Mouse (Mus musculus): ENCODE measurements around the gene Myod1. TPM values are rescaled to one million over a fixed set of nuclear protein-coding genes. Genes with fewer than 3 reads are reported as not detected.

Myod1 gene
- polyA plus RNA-seq, 2 experiments = 0.02 TPM; not detected in 1

GRCm38 (mm10) chr7:46353216-46353615 lies 23.1 kb upstream of the Myod1 start:
- Histone ChIP-seq H3K27me3 (ENCODE audit: control insufficient read depth, insufficient read depth, low read length) (peaks cover 10% of the 10 kb centered on the region), H3K4me2 (ENCODE audit: low read depth) (no peak overlapping the region), H3K27ac (no peak overlapping the region), H3K4me1 (replicated peaks; ENCODE audit: control insufficient read depth in 2 of 2, insufficient read depth in 2 of 2, low read length in 1 of 2) (no peaks in the 10 kb centered on the region), H3K4me3 (ENCODE audit: insufficient read depth in 1 of 2, low read depth in 2 of 2, low read length in 2 of 2) (no peak overlapping the region), H3K36me3 (replicated peaks; ENCODE audit: control insufficient read depth, insufficient read depth, low read depth) (no peaks in the 10 kb centered on the region), H3K9me3 (ENCODE audit: control insufficient read depth, low read length) (no peaks in the 10 kb centered on the region), H3K9ac (replicated peaks) (no peak overlapping the region)
- 46% methylated on average over 8 of the region's 8 CpGs for WGBS (ENCODE audit: insufficient replicate concordance)
- DNase-seq (ENCODE audit: low read depth in 3 of 3, low spot score in 3 of 3) (no peak), ATAC-seq (ENCODE audit: insufficient read depth) (no peak)
- TF ChIP-seq CTCF (IDR thresholded peaks at IDR 0.05; ENCODE audit: low read depth) (no peak), EP300 (IDR thresholded peaks at IDR 0.05; ENCODE audit: low read depth) (no peak)

DNA sequence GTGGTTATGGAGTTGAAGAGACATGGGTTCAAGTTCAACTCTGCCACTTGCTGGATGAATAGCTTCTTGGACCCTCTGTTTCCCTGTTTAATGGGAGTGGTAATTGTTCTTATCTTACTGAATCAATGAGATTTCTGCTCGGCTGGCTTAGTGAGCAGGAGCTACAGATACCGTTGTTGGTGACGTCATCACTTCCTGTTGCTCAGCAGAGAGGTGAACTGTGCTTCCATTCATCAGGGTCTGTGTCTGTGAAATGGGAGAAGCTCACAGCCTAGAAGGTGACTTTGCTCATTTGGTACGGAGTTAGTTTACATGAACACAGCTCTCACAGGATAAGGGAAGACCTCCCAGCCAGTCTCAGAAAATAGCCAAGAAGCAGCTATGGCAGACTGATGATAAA lies 22.4 kb upstream of the Myod1 start:
- no peak for ATAC-seq (ENCODE audit: insufficient read depth)
- Histone ChIP-seq H3K9ac (replicated peaks) (no peak overlapping the region), H3K4me3 (ENCODE audit: insufficient read depth in 1 of 2, low read depth in 2 of 2, low read length in 2 of 2) (no peak overlapping the region), H3K36me3 (replicated peaks; ENCODE audit: control insufficient read depth, insufficient read depth, low read depth) (no peaks in the 10 kb centered on the region), H3K27ac (no peak overlapping the region), H3K4me2 (ENCODE audit: low read depth) (no peak overlapping the region), H3K4me1 (replicated peaks; ENCODE audit: control insufficient read depth in 2 of 2, insufficient read depth in 2 of 2, low read length in 1 of 2) (no peaks in the 10 kb centered on the region), H3K27me3 (ENCODE audit: control insufficient read depth, insufficient read depth, low read length) (peaks cover 5% of the 10 kb centered on the region), H3K9me3 (ENCODE audit: control insufficient read depth, low read length) (no peaks in the 10 kb centered on the region)
- TF ChIP-seq CTCF (IDR thresholded peaks at IDR 0.05; ENCODE audit: low read depth) (no peak), EP300 (IDR thresholded peaks at IDR 0.05; ENCODE audit: low read depth) (no peak)
- 24% methylated on average over 4 of the region's 4 CpGs for WGBS (ENCODE audit: insufficient replicate concordance)
- no peak for DNase-seq (ENCODE audit: low read depth in 3 of 3, low spot score in 3 of 3)

DNA sequence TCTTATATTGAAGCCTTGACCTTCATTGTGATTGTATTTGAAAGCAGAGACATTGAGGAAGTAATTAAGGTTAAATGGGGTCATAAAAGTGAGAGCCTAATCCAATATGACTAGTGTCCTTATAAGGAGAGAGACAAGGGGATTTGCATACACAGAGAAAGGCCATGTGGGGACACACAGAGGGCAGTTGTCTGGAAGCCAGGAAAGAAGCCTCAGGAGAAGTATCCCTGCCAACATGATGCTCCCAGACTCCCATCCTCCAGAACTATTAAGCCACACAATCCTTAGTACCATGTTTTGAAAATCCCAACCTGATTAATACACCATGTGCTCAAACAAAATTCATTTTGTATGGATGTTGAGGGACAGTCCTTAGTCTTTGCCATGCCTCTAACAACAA lies 14.5 kb upstream of the Myod1 start:
- Histone ChIP-seq H3K9me3 (ENCODE audit: control insufficient read depth, low read length) (no peaks in the 10 kb centered on the region), H3K27me3 (ENCODE audit: control insufficient read depth, insufficient read depth, low read length) (no peaks in the 10 kb centered on the region), H3K4me3 (ENCODE audit: insufficient read depth in 1 of 2, low read depth in 2 of 2, low read length in 2 of 2) (no peak overlapping the region), H3K4me2 (ENCODE audit: low read depth) (no peak overlapping the region), H3K9ac (replicated peaks) (no peak overlapping the region), H3K36me3 (replicated peaks; ENCODE audit: control insufficient read depth, insufficient read depth, low read depth) (no peaks in the 10 kb centered on the region), H3K4me1 (replicated peaks; ENCODE audit: control insufficient read depth in 2 of 2, insufficient read depth in 2 of 2, low read length in 1 of 2) (no peaks in the 10 kb centered on the region), H3K27ac (no peak overlapping the region)
- TF ChIP-seq CTCF (IDR thresholded peaks at IDR 0.05; ENCODE audit: low read depth) = no peak
- ATAC-seq (ENCODE audit: insufficient read depth) (no peak), DNase-seq (ENCODE audit: low read depth in 3 of 3, low spot score in 3 of 3) (no peak)

GRCm38 (mm10) chr7:46364154-46364553 lies 12.1 kb upstream of the Myod1 start:
- no peak overlapping the region for H3K27ac ChIP-seq
- 60% methylated on average over 5 of the region's 5 CpGs for WGBS (ENCODE audit: insufficient replicate concordance)

DNA sequence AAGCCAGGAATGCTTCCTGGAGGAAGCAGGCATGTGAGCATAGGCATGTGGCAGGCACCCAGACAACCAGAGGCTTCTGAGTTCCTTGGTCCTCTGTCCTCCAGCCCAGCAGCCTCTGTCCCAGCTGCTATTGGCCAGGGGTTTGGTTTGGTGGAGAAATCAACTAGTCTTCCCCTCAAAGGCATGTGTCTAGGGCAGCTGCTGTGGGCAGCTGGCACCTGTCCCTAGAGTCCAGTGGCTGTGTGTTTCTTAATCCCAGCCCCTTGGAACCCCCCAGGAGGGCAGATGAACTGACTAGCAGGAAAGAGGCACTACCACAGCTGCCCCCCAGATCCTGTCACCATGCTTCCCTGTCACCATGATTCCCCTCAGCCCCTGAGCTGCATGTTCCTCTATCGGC lies 10.5 kb upstream of the Myod1 start:
- Histone ChIP-seq H3K4me2 (ENCODE audit: low read depth) (no peak overlapping the region), H3K4me3 (ENCODE audit: insufficient read depth in 1 of 2, low read depth in 2 of 2, low read length in 2 of 2) (no peak overlapping the region), H3K4me1 (replicated peaks; ENCODE audit: control insufficient read depth in 2 of 2, insufficient read depth in 2 of 2, low read length in 1 of 2) (no peaks in the 10 kb centered on the region), H3K36me3 (replicated peaks; ENCODE audit: control insufficient read depth, insufficient read depth, low read depth) (no peaks in the 10 kb centered on the region), H3K27me3 (ENCODE audit: control insufficient read depth, insufficient read depth, low read length) (no peaks in the 10 kb centered on the region), H3K27ac (no peak overlapping the region), H3K9me3 (ENCODE audit: control insufficient read depth, low read length) (no peaks in the 10 kb centered on the region), H3K9ac (replicated peaks) (no peak overlapping the region)
- 57% methylated on average over 1 of the region's 1 CpGs for WGBS (ENCODE audit: insufficient replicate concordance)
- TF ChIP-seq CTCF (IDR thresholded peaks at IDR 0.05; ENCODE audit: low read depth) = no peak
- TF ChIP-seq EP300 (IDR thresholded peaks at IDR 0.05; ENCODE audit: low read depth) = no peak
- DNase-seq (ENCODE audit: low read depth in 3 of 3, low spot score in 3 of 3) (no peak), ATAC-seq (ENCODE audit: insufficient read depth) (no peak)

More at GRCm38 (mm10) chr7:46364154-46364553, 12.1 kb upstream of the Myod1 start:
- no peaks in the 10 kb centered on the region for H3K4me1 ChIP-seq (replicated peaks; ENCODE audit: control insufficient read depth in 2 of 2, insufficient read depth in 2 of 2, low read length in 1 of 2)
- ATAC-seq (ENCODE audit: insufficient read depth) (no peak), DNase-seq (ENCODE audit: low read depth in 3 of 3, low spot score in 3 of 3) (no peak)
- no peaks in the 10 kb centered on the region for H3K9me3 ChIP-seq (ENCODE audit: control insufficient read depth, low read length)
- H3K4me2 ChIP-seq (ENCODE audit: low read depth) = no peak overlapping the region
- no peak for TF ChIP-seq CTCF (IDR thresholded peaks at IDR 0.05; ENCODE audit: low read depth)
- TF ChIP-seq EP300 (IDR thresholded peaks at IDR 0.05; ENCODE audit: low read depth) = no peak
- H3K4me3 ChIP-seq (ENCODE audit: insufficient read depth in 1 of 2, low read depth in 2 of 2, low read length in 2 of 2) = no peak overlapping the region
- no peak overlapping the region for H3K9ac ChIP-seq (replicated peaks)
- no peaks in the 10 kb centered on the region for H3K27me3 ChIP-seq (ENCODE audit: control insufficient read depth, insufficient read depth, low read length)
- no peaks in the 10 kb centered on the region for H3K36me3 ChIP-seq (replicated peaks; ENCODE audit: control insufficient read depth, insufficient read depth, low read depth)
